Mouse (Mus musculus): ENCODE data around the gene Prr5.

Prr5 gene

DNA sequence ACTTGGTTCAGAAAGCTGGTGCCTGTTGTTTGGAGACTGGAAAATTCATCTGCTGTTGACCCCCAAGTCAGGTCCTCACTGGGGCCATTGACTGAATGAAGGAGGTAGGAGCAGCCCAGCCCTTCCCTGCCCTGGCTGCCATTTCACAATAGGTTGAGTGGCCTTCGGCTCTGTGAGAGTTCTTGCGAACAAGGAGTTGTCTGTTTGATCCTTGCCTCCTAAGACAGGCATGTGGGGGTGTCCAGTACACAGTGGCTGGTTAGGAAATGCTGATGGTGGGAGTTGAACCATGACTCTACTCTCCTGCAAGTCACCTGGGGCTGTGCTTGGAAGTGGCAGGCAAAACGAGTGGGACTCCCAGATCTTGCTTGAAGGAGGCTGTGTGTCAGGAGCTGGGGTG is 10.4 kb downstream of the Prr5 start:
- DNase-seq (ENCODE audit: extremely low read depth, low read depth), result no peak

DNA sequence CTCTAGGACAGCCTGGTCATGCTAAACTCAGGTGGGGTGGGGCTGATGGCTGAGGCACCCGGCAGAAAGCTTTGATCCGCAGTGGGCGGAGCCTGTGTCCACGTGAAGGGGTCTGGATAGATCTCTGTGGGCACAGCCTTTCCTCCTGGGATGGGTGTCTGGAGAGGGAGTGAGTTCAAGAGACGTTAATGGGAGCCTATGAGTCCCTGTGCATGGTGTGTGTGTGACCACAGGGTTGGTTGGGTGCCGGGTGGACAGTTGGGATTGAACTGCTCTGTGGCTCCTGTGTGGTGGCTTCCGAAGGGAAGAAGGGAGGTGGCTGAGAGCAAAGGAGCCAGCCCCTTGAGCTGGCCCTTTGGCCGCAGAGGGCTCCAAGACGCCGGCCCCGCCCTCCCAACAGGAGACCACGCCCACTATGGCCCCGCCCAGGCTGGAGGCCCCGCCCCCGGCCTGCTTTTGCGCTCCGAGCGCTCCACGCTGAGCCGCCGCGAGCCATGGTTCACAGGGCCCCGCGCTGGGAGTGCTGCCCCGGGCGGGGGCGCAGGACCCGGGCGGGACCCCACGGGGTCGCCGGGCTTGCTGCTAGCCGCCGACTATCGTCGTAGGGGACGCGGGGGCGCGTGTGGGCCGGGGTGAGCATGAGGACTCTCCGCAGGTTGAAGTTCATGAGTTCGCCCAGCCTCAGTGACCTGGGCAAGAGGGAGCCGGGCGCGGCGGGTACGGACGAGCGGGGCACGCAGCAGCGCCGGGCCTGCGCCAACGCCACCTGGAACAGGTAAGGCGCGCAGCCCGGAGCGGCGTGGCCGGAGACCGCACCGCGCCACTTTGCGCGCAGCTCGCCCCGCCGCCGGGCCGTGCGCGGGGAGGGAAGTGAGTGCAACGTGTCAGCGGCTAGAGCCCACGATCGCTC is 11.4 kb downstream of the Prr5 start:
- no peak for DNase-seq (ENCODE audit: extremely low read depth, low read depth)

DNA sequence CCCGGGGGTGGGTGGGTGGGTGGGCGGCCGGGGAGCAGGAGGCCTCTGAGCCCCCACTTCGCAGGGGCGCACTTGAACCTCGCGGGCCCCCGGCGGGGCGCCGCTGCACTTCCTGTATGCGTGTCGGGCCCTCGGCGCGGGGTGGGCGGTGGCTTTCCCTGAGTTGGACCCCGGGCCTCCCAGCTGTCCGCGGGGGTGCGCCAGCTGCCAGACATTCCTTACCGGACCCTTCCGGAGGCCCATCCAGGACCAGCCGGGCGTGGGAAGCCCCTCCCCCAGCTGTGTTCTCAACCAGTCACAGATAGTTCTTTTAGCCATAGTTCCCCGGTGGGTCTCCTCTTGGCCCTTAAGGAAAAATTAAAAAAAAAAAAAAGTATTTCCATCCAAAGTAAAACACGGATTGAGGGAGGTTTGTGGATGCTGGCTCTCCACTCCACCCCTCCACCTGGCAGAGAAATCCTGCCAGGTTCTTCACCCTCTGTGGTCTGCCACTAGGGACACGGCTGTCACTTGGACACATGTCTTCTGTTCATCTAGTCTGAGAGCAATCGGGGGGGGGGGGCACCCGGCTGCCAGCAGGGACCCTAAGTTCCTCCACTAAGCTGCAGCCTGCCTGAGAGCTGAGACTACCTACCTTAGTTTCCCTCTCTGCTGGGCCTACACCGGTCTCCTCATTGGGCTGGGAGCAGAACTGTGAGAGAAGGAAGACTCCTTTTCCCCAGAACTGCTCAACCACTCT is 12.2 kb downstream of the Prr5 start:
- DNase-seq (ENCODE audit: extremely low read depth, low read depth), result no peak

DNA sequence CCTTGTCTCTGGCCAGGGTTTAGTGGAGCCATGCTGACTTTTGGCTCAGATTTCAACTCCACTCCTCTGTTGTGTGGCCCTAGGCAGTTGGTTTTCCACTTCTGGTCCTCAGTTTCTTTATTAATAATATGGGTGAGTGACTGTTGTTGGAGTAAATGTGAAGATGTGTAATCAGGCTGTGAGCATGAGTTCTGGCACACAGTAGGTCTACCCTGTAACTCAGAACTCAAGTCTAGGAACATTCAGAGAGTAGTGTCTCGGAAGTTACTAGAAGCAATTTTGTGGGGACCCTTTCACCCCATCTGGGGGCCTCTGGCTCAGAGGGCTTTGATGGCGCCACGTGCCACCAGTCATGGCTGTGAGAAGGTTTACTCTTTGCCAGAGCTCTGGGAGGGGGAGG is 12.8 kb downstream of the Prr5 start:
- no peak for DNase-seq (ENCODE audit: extremely low read depth, low read depth)

DNA sequence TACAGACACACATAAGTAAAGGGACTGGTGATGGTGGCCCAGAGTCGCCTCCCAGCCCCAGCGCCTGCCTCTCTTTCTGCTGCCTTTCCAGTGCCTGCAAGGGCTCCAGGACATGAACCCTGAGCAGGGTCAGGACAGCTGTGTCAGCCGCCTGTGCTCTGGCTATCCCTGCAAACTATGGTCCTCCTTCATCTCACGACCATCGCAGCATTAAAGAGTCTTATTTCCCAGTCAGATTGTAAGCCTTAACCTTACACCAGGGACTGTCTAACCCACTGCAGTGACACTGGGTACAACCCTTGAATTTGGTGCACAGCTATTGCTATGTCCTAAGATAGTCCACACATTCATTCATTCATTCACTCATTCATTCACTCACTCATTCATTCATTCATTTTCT is 13.4 kb downstream of the Prr5 start:
- no peak for DNase-seq (ENCODE audit: extremely low read depth, low read depth)

DNA sequence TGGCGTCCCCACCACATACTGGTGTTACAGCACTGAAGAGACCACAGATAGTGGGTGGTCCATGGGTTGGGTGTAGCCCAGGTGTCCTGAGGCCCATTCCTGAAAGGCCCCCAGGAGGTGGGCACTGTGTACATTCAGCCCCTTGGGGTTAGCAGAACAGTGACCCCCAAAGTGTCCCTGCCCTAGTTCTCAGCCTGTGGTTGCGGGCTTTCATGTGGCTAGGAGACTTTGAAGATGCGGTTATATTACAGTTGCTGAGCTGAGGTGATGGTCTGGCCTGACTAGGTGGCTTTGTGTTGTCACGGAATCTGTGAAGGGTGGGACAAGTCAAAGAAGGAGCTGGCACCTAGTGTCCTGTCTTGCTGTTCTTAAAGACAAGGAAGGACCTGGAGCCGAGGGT is 15.1 kb downstream of the Prr5 start:
- DNase-seq (ENCODE audit: extremely low read depth, low read depth), result no peak

DNA sequence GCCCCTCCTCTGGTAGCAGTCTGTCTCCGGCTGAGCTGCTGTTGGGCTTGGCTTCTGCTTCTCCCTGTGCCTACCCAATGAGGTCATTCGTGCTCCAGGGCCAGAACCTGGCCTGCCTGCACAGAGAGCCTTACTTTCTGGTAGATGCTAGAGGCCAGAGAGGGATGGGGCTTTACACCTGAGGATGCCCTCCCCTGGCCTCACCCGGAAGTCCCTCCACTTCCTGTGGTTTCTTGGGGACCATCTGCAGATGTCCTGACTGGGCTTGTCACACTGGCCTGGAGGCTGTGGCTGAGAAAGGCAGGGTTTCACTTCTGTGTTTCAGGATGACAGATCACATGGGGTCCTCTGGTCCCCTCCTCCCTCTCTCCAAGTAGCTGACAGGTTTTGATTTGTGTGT is 16.0 kb downstream of the Prr5 start:
- DNase-seq (ENCODE audit: extremely low read depth, low read depth), result no peak

DNA sequence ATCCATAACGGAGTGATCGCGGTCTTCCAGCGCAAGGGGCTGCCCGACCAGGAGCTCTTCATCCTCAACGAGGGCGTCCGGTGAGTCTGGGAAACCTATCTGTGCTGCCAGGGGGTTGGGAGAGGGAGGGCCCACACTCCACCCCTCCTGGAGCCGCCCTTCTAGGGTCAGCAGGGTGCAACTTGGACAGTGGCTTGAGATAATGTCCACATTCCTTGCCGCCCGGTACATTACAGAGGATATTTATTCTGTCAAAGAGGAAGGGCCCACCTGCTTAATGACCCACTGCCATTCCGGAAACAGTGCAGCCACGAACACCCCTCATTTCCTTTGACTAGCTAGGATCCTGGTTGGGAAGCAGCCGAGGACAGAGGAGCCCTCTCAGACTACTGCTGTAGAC is 18.5 kb downstream of the Prr5 start:
- no peak for DNase-seq (ENCODE audit: extremely low read depth, low read depth)

DNA sequence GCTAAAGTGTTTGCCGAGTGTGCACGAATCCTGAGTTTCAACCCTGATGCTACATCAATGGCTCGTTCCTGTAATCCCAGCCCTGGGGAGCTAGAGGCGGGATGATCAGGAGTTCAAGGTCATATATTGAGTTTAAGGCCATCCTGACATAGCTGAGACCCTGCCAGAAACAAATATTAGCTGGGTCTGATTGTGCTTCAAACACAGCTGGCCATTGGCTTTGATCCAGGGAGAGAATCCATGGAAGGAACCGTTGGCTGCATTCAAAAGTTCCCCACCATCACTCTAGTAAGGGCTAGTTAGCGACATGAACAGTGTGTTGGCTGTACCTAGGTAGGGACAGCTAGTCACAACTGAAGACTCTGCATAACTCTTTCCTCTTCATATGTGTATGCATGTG is 19.9 kb downstream of the Prr5 start:
- DNase-seq (ENCODE audit: extremely low read depth, low read depth), result no peak

DNA sequence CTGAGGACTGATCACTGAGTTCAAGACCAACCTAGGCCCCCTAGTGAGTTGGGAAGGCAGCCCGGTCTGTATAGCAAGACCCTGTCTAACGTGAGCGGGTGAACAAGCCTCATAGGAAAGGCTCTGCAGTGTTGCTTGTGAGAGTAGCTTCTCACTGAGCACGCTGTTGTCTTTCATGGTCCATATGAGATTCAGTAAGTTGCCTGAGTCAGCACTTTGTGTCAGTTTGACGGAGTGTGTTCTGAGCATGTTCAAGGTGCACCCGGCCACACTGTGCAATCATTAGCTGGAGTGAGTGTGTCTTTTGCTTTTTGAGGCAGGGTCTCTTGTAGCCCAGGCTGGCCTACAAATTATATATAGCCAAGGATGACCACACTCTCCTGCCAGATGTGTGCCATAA is 22.1 kb downstream of the Prr5 start:
- no peak for DNase-seq (ENCODE audit: extremely low read depth, low read depth)

DNA sequence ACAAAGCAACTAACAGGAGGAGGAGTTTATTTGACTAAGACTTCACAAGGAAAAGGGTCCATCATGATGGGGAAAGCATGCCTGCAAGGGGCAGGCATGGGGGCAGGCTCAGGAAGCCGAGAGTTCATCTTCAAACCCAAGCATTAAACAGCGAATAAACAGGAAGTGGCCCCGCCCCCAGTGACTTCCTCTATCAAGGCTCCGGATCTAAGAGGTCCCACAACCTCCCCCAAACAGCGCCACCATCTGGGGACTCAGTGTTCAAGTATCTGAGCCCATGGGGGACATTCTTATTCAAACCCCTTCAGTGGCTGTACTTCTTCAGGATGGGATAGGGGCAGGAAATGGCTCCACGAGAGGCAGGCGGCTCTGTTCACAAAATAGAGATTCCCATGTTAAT is 23.2 kb downstream of the Prr5 start:
- DNase-seq (ENCODE audit: extremely low read depth, low read depth), result no peak

DNA sequence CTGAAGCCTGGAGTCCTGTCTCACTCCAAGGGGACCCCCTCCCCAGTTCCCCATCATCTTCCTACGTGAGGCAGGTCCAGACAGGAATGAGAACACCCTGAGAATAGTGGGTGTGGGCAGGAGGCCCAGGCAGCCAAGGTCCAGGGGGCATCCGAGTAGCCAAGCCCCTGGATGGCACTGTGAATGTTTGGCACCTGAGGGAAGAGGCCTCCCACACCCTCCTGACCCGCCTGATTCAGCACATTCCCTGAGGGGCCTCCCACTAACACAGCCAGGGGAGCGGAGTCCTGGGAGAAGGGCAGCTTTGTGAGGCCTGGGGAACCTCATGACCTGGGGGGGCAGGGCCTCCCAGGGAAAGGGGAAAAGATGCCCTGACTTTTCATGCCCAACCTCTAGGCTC is 26.6 kb downstream of the Prr5 start:
- no peak for DNase-seq (ENCODE audit: extremely low read depth, low read depth)

DNA sequence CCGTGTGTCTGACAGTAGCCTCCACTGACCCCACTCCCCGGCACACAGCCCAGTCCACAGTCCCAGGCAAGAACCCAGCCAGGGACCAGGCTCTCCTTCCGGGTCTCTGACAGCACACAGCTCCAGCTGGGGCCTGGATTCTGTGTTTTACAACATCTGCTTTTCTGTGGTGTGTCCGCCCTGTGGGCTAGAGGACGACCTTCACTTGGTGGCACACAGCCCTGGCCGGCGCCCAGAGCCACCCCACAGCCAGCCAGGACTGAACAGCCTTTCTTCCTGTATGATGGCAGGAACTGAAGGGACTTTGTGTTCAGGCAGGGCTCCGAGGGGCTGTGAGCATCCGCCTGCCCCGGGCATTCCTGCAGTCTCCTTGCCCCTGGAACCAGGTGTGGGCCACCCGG is 28.2 kb downstream of the Prr5 start:
- DNase-seq (ENCODE audit: extremely low read depth, low read depth), result no peak

DNA sequence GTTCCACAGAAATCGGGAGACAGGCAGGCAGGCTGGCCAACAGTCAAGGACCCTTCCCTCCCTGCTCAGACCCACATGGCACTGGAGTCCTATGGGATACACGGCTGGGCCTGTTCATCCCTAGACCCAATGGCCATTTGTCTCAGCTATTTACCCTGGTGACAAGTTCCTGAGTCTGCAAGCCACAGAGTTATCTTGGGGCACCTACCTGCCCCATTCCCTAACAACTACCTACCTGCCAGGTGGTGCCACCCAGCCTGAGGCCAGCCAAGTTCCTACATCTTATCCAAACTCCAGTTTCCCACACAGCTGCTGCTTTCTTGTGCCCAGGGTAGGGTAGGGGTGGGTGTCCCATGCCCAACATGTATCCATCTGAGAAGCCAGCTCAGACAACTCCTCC is 28.8 kb downstream of the Prr5 start:
- no peak for DNase-seq (ENCODE audit: extremely low read depth, low read depth)

DNA sequence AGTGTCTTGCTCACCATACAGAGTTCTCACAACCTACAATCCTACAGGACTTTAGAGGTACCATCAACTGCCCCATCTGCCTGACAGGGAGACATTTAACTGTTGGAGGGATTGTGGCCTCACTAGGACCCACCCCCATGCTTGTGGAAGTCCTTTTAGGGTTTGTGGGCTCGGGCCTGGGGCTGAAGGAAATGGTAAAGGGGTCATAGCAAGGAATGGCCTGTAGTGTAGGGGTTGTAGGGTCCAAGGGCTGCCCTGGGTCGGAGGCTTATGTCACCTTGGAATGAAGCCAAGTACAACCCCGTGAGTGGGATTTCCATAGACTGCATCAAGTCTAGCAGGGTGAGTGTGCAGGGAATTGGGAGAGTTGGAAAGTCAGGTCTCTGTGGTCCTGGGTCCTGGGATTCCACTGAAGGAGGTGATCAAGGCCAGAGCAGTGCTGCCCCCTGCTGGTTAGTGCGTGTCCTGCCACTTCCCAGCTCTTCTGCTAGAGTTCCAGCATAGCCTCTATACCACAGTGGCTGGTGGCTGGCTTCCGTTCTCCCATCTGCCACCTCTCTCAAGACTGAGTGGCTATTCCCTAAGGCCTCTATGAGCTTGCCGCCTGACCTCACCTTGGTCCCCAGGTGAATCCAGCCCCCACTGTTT is 30.9 kb downstream of the Prr5 start:
- peak; percentile 16 for DNase-seq (ENCODE audit: extremely low read depth, low read depth)

DNA sequence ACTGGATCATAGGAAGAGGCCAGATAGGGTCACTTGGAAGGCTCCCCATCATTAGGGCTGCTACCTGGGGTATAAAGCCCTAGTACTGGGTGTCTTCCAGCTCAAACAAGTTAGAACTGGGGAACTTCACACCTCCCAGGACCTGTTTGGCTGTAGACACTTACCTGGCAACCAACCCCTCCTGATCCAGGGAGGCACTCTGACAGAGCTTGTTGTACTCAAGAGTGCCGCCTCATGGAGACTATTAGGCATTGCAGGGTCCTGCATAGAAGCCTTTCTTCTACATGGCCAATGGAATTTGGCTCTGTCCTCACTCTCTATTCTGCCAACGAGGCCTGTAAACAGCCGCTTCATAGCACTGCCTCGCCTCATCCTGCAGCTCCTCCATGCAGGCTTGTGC is 32.5 kb downstream of the Prr5 start:
- DNase-seq (ENCODE audit: extremely low read depth, low read depth), result peak; percentile 5

DNA sequence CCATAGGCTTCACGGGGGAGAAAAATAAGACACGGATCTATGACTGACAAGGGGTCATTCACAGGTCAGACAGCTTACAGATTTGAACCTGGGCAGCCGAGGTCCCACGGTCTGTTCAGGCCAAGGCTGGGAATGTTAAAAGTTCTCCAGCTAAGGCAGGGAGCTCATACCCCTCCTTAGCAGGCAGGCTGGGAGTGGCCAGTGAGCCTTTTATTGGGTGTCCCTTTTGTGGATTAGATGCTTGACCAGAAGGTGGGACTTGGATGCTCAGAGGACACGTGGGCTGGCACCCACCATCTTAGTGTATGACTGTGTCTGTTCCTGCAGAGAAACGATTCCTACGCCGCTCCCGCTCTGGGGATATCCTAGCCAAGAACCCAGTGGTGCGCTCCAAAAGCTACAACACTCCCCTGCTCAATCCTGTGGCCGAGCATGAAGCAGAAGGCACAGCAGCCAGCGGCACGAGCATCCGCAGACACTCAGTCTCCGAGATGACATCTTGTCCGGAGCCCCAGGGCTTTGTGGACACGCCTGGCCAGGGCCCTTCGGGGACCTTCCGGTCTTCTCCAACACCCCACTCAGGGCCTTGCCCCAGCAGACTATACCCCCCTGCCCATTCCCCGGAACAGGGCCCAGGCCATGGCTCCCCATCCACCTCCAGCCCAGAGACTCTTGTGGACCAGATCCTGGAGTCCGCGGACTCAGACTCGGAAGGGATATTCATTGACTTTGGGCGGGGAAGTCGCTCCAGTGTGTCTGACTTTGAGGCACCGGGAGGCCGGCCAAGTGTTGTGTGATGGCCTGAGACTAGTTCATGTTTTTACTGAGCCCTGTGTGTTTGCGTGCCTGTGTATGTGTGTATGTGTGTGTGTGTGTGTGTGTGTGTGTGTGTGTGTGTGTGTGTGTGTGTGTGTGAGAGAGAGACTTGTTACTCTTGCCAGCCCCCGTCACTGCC is 33.2 kb downstream of the Prr5 start:
- no peak for DNase-seq (ENCODE audit: extremely low read depth, low read depth)

DNA sequence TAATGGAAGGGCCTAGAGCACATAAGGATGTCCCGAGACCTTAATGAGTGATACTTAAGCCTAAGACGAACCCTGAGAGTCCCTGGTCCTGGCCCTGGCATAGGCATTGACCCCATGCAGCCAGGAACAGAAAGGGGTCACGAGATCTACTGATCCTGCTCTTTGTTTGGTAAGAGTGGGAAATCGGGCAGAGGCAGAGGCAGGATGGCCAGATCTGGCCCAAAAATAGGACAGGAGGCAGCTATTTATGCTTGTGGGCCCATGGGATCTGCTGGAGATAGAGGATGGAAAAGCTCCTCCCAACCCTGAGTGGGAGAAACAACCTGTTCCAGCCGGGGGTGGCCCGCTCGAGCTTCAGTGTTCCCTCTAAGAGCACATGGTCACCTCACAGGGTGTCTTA is 34.6 kb downstream of the Prr5 start:
- no peak for DNase-seq (ENCODE audit: extremely low read depth, low read depth)

DNA sequence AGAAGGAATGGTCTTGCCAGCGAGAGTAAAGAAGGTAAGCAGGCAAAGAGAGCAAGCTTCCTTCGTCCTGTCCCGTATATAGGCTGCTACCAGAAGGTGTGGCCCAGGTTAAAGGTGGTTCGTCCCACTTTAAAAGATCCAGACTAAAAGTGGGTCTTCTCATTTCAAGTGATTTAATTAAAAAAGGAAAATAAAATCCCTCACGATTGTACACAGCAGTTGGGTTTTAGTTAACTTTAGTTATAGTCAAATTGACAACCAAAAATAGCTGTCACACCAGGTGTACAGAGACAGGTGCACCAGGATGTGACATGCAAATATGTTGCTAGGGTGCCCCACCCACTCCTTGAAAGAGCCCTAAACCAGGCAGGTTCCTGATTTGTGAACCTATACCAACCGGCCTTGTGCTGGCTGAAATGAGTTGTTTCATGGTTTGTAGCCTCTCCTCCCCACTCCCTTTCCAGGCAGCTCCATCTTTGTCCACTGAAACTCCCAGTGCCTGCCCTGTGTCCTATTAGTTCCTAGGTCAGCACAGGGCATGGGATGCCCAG is 36.0 kb downstream of the Prr5 start:
- no peak for DNase-seq (ENCODE audit: extremely low read depth, low read depth)

DNA sequence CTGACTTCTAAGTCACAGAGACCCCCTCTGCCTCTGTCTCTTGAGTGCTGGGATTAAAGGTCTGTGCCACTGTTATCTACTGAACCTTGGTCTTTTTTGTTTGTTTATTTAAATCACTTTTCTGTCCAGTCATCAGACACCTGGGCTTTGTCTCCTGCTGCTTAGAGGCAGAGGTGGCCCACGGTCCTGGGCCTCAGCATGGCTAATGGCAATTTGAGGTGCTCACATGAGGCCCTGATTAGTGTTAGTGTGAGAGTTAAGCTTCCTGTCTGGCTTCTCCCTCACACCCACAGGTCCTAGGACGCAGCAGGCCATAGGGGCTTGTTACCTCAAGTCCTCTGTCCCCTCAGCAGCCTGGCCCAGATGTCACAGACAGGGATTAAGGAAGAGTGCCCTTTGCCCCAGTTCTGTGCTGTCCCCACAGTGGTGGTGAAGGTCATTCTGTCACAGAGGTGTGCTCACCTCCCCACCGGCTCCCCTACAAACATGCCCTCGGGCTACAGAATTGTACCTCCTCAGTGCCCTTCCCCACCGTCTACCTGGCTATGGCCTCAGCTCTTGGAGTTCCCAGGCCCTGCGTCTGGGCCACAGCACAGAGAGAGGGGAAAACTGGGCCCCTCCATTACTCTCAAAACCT is 37.7 kb downstream of the Prr5 start:
- no peak for DNase-seq (ENCODE audit: extremely low read depth, low read depth)

Measured in MEL-GATA-1-ER (cell line).